Mouse (Mus musculus) lung, postnatal 0 days (tissue): ENCODE measurements at regions not wholly inside any gene's neighbourhood (a gene's known extent, or its start where the extent isn't known, plus 50 kb on each side); places are given as distances from the start of the nearest gene placed in this dataset.

ENCODE experiments used
- CTCF ChIP-seq: IDR thresholded peaks from 2 replicates; pipeline ENCODE4 v1.5.1; 2016; ENCODE audit warnings: antibody characterized with exemption, mild to moderate bottlenecking
- EP300 ChIP-seq: IDR thresholded peaks from 2 replicates; pipeline ENCODE4 v1.6.1; 2016; ENCODE audit warnings: antibody characterized with exemption, mild to moderate bottlenecking, control low read depth

- TF ChIP-seq CTCF: no peak
- no peak for TF ChIP-seq EP300
These were observed 76.4 kb upstream of the Fbxo11 start for GRCm38 (mm10) chr17:88141538-88141937.
